Mouse (Mus musculus) kidney, embryonic 14.5 days (tissue): ENCODE results near the gene Chn2. TPM values are rescaled to one million over a fixed set of nuclear protein-coding genes. Genes with fewer than 3 reads are reported as not detected.

Source experiments
- ATAC-seq: fragments of 200-750 bp; cut with Nextera tagmentation; 2 replicates; pipeline ENCODE4 v1.8.0; 2017; ENCODE audit warnings: moderate number of reproducible peaks, mild to moderate bottlenecking, moderate TSS enrichment, moderate library complexity; ENCODE audit not compliant: low FRiP score, low TSS enrichment
- H3K27ac ChIP-seq: fragments of 300-500 bp; sonication (generic); 2 replicates; pipeline ENCODE4 v1.5.1; 2014; ENCODE audit warnings: low read depth, mild to moderate bottlenecking, low read length, moderate library complexity, mixed read lengths
- H3K27me3 ChIP-seq: fragments of 300-500 bp; sonication (generic); 2 replicates; pipeline ENCODE4 v1.6.1; 2014; ENCODE audit warnings: mild to moderate bottlenecking, low read length; ENCODE audit not compliant: control insufficient read depth, insufficient read depth
- H3K36me3 ChIP-seq: fragments of 300-500 bp; sonication (generic); 2 replicates; pipeline ENCODE4 v1.6.1; 2014; ENCODE audit warnings: low read length, mixed read lengths; ENCODE audit not compliant: control insufficient read depth, insufficient read depth
- H3K4me1 ChIP-seq: fragments of 300-500 bp; sonication (generic); 2 replicates; pipeline ENCODE4 v1.6.1; 2014; ENCODE audit warnings: low read length, mixed read lengths; ENCODE audit not compliant: control insufficient read depth, insufficient read depth
- H3K4me2 ChIP-seq: fragments of 300-500 bp; sonication (generic); replicated peaks from 2 replicates; pipeline ENCODE4 v1.6.1; 2014; ENCODE audit warnings: low read depth, mild to moderate bottlenecking, low read length
- H3K4me3 ChIP-seq: fragments of 300-500 bp; sonication (generic); 2 replicates; pipeline ENCODE4 v1.5.1; 2014; ENCODE audit warnings: mild to moderate bottlenecking, low read length
- H3K9ac ChIP-seq: fragments of 300-500 bp; sonication (generic); 2 replicates; pipeline ENCODE4 v1.6.1; 2014; ENCODE audit warnings: low read depth, mild to moderate bottlenecking, low read length, moderate library complexity
- H3K9me3 ChIP-seq: fragments of 300-500 bp; sonication (generic); 2 replicates; pipeline ENCODE4 v1.6.1; 2016; ENCODE audit warnings: low read length; ENCODE audit not compliant: control insufficient read depth
- WGBS: fragments of 180-500 bp; shearing (Covaris S2); extraction: QIAGEN DNeasy Blood & Tissue Kit; methylation state at CpG from one replicate; pipeline ENCODE4 v1.1.7; 2014; 5-methylcytosine and 5-hydroxymethylcytosine counted together
- polyA plus RNA-seq: library from polyadenylated mRNA; unstranded; fragments of >200 nt; fragmentation: Nextera tagmentation; extraction: Ambion mirVana; gene quantifications from 2 replicates; pipeline ENCODE4 v1.2.1, GENCODE M21; 2014

Chn2 gene
- polyA plus RNA-seq, 1 experiment from 2014 or later, result 17.3 TPM

- ATAC-seq, result no peak
- Histone ChIP-seq H3K27ac (peak overlapping the region; percentile 10; the same call in 1 of the 2 replicates), H3K4me1 (peaks cover 33% of the 10 kb centered on the region), H3K4me2 (no peak overlapping the region), H3K9ac (no peak overlapping the region), H3K27me3 (peaks cover 4% of the 10 kb centered on the region), H3K9me3 (no peaks in the 10 kb centered on the region), H3K36me3 (no peaks in the 10 kb centered on the region), H3K4me3 (no peak overlapping the region)
- whole genome bisulfite sequencing, result 21% methylated on average over 5 of the region's 5 CpGs
These were observed 238.5 kb downstream of the Chn2 start for GRCm38 (mm10) chr6:54277828-54278227.

- no peaks in the 10 kb centered on the region for H3K9me3 ChIP-seq
- WGBS, result 44% methylated on average over 2 of the region's 2 CpGs
- 0 out of 2 replicates have a peak, but pooled peaks have one; percentile 44 for ATAC-seq
These were observed 239.3 kb downstream of the Chn2 start for GRCm38 (mm10) chr6:54278613-54279012.

GRCm38 (mm10) chr6:54279391-54279790 lies 240.0 kb downstream of the Chn2 start:
- ATAC-seq, result no peak
- H3K27me3 ChIP-seq, result no peaks in the 10 kb centered on the region; the same call in 1 of the 2 replicates
- no peak overlapping the region for H3K9ac ChIP-seq
- 20% methylated on average over 11 of the region's 11 CpGs for WGBS
- no peaks in the 10 kb centered on the region for H3K36me3 ChIP-seq
- 0 out of 2 replicates have a peak overlapping the region, but pooled peaks have one; percentile 3 for H3K4me2 ChIP-seq
- no peak overlapping the region for H3K4me3 ChIP-seq
- H3K9me3 ChIP-seq, result no peaks in the 10 kb centered on the region
- H3K27ac ChIP-seq, result no peak overlapping the region
- peaks cover 26% of the 10 kb centered on the region for H3K4me1 ChIP-seq

More at GRCm38 (mm10) chr6:54278613-54279012, 239.3 kb downstream of the Chn2 start:
- Histone ChIP-seq H3K27me3 (peaks cover 4% of the 10 kb centered on the region), H3K4me1 (peaks cover 26% of the 10 kb centered on the region), H3K27ac (peak overlapping the region; percentile 10; the same call in 1 of the 2 replicates), H3K4me2 (no peak overlapping the region), H3K9ac (no peak overlapping the region), H3K4me3 (no peak overlapping the region), H3K36me3 (no peaks in the 10 kb centered on the region)

GRCm38 (mm10) chr6:54280248-54280647 lies 240.9 kb downstream of the Chn2 start:
- WGBS, result 78% methylated on average over 6 of the region's 6 CpGs
- Histone ChIP-seq H3K4me2 (no peak overlapping the region), H3K36me3 (no peaks in the 10 kb centered on the region), H3K9me3 (no peaks in the 10 kb centered on the region), H3K4me3 (no peak overlapping the region), H3K27ac (no peak overlapping the region), H3K9ac (no peak overlapping the region), H3K4me1 (peaks cover 26% of the 10 kb centered on the region), H3K27me3 (no peaks in the 10 kb centered on the region; the same call in 1 of the 2 replicates)
- no peak for ATAC-seq

DNA sequence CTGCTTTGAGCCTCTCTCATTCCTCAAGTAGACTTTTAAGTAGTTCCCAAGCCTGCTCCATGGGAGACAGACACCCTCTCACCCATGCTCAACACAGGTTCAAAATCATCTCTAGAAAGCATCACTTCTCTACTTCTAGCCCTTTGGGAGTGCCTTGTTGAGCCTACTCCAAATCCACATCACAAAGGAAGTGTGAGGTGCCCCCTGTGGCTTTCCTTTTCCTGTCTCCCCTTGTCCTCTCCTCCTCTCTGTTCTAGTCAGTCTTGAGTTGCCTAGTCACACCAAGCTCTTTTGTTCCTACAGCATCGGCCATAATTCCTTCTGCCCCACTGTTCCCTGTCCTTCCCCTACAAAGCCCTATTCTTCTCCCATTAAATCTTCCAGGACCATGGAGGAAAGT lies 243.9 kb downstream of the Chn2 start:
- no peaks in the 10 kb centered on the region; the same call in 1 of the 2 replicates for H3K27me3 ChIP-seq
- H3K4me2 ChIP-seq, result no peak overlapping the region
- no peak overlapping the region for H3K9ac ChIP-seq
- WGBS, result 64% methylated on average over 1 of the region's 1 CpGs
- H3K36me3 ChIP-seq, result no peaks in the 10 kb centered on the region
- peaks cover 11% of the 10 kb centered on the region for H3K4me1 ChIP-seq
- no peak for ATAC-seq
- H3K4me3 ChIP-seq, result no peak overlapping the region
- H3K9me3 ChIP-seq, result no peaks in the 10 kb centered on the region
- no peak overlapping the region for H3K27ac ChIP-seq

- no peak for ATAC-seq
- no peaks in the 10 kb centered on the region; the same call in 1 of the 2 replicates for H3K27me3 ChIP-seq
These were observed 244.9 kb downstream of the Chn2 start for GRCm38 (mm10) chr6:54284167-54284711.

DNA sequence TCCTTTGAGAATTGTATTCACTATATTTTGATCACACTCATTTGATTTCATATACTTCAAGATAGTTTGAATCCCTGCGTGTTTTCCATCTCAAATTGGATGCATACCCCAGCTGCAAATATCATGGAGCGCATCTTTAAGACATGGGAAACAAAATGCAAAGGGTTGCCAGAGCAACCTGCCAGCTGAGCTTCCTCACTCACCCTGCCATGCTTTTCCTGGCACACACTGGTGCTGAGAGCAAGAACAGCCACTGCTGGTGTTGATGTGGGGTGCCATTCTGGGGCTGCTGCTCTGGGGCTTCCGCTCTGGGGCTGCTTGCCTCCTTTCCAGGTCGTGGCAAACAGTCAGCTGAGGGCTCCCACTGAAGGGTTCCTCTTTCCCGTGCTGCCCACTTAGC lies 247.5 kb downstream of the Chn2 start:
- no peak overlapping the region for H3K4me2 ChIP-seq
- no peaks in the 10 kb centered on the region for H3K4me1 ChIP-seq
- no peak overlapping the region for H3K27ac ChIP-seq
- H3K4me3 ChIP-seq, result no peak overlapping the region
- no peaks in the 10 kb centered on the region for H3K36me3 ChIP-seq
- 78% methylated on average over 5 of the region's 5 CpGs for WGBS
- no peak for ATAC-seq
- no peak overlapping the region for H3K9ac ChIP-seq
- H3K27me3 ChIP-seq, result no peaks in the 10 kb centered on the region; the same call in 1 of the 2 replicates
- H3K9me3 ChIP-seq, result no peaks in the 10 kb centered on the region

More at GRCm38 (mm10) chr6:54284167-54284711, 244.9 kb downstream of the Chn2 start:
- H3K9me3 ChIP-seq, result no peaks in the 10 kb centered on the region
- no peak overlapping the region for H3K4me2 ChIP-seq
- WGBS, result 89% methylated on average over 12 of the region's 12 CpGs
- H3K4me3 ChIP-seq, result no peak overlapping the region
- H3K9ac ChIP-seq, result no peak overlapping the region
- no peak overlapping the region for H3K27ac ChIP-seq
- no peaks in the 10 kb centered on the region for H3K36me3 ChIP-seq
- peaks cover 4% of the 10 kb centered on the region; the same call in 1 of the 2 replicates for H3K4me1 ChIP-seq

DNA sequence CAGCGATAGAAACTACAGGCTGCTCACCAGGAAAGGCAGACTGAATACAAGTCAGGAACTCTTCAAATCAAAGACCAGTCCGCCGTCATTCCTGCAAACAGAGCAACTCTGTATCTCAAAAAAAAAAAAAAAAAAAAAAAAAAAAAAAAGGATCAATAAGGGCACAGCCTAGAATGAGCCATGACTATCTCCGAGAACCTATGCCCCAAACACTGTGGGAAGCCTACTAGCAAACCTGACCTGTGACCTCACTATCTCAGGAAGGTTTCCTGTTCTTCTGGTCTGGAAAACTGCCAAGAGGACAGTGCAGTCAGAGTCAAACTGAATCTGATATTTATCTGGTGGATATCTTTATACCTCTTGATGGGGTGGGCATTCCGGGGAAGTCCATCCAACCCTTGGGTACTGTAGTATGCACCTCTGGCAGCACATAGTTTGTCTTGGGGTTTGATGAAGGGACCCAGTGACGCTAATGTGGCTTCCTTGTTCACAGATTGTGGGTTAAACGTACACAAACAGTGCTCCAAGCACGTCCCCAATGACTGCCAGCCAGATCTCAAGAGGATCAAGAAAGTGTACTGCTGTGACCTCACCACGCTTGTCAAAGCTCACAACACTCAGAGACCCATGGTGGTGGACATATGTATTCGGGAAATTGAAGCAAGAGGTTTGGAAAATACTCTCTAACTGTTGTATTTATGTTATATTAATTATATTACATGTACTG lies 250.6 kb downstream of the Chn2 start:
- no peaks in the 10 kb centered on the region for H3K36me3 ChIP-seq
- H3K4me3 ChIP-seq, result no peak overlapping the region
- ATAC-seq, result no peak
- H3K4me2 ChIP-seq, result no peak overlapping the region
- no peaks in the 10 kb centered on the region; the same call in 1 of the 2 replicates for H3K9me3 ChIP-seq
- H3K4me1 ChIP-seq, result no peaks in the 10 kb centered on the region
- no peaks in the 10 kb centered on the region for H3K27me3 ChIP-seq
- 75% methylated on average over 10 of the region's 10 CpGs for WGBS
- H3K9ac ChIP-seq, result no peak overlapping the region
- H3K27ac ChIP-seq, result no peak overlapping the region

DNA sequence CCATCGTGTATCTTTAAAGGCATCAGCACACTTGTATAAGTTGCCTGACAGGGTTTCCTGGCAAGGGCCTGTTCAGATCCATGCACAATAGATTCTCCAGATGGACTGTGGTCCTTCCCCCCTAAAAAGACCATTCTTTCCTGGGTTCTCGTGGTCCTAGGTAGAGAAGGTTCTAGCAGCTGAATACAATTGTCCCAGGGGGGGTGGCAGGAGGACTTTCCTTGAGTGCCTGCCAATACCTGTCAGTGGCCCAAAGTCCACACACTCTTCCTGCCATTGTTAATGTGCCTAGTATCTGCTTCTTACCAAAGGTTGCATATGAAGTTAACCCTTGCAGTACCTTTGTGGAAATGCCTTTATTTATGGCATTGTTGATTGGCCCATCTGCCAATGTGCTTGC lies 257.9 kb downstream of the Chn2 start:
- no peak overlapping the region for H3K4me3 ChIP-seq
- whole genome bisulfite sequencing, result 85% methylated on average over 2 of the region's 2 CpGs
- 0 out of 2 replicates have a peak, but pooled peaks cover 2% of the 10 kb centered on the region for H3K4me1 ChIP-seq
- H3K9ac ChIP-seq, result no peak overlapping the region
- no peak overlapping the region for H3K27ac ChIP-seq
- H3K27me3 ChIP-seq, result no peaks in the 10 kb centered on the region
- no peaks in the 10 kb centered on the region for H3K36me3 ChIP-seq
- no peak overlapping the region for H3K4me2 ChIP-seq
- H3K9me3 ChIP-seq, result no peaks in the 10 kb centered on the region; the same call in 1 of the 2 replicates
- no peak for ATAC-seq
